Mouse (Mus musculus) urinary bladder, postnatal 4 days (tissue): ENCODE data around the gene Sept8.

Source experiments
- DNase-seq, 2 experiments: peaks; one replicate each; pipeline ENCODE4 v3.0.0; 2021 to 2022; ENCODE audit warnings: low spot score in 2 of 2

The Sept8 gene

GRCm38 (mm10) chr11:53495417-53495816, 23.6 kb upstream of the Sept8 start:
- no peak for DNase-seq

GRCm38 (mm10) chr11:53496946-53497345, 22.1 kb upstream of the Sept8 start:
- no peak for DNase-seq

- DNase-seq: peak in 1 of 2 experiments; percentile 47
Observed at GRCm38 (mm10) chr11:53500569-53500968, 18.5 kb upstream of the Sept8 start.

- no peak for DNase-seq
Observed at GRCm38 (mm10) chr11:53502039-53502765, 16.9 kb upstream of the Sept8 start.

GRCm38 (mm10) chr11:53503738-53504137, 15.3 kb upstream of the Sept8 start:
- DNase-seq: no peak

- DNase-seq: no peak
Observed at GRCm38 (mm10) chr11:53504376-53504775, 14.7 kb upstream of the Sept8 start.

GRCm38 (mm10) chr11:53505026-53505663, 13.9 kb upstream of the Sept8 start:
- no peak for DNase-seq

- no peak for DNase-seq
Observed at GRCm38 (mm10) chr11:53507098-53507805, 11.8 kb upstream of the Sept8 start.

GRCm38 (mm10) chr11:53508152-53508551, 10.9 kb upstream of the Sept8 start:
- DNase-seq: no peak

GRCm38 (mm10) chr11:53508591-53508990, 10.5 kb upstream of the Sept8 start:
- DNase-seq: no peak

GRCm38 (mm10) chr11:53510351-53510750, 8.7 kb upstream of the Sept8 start:
- DNase-seq: no peak

- no peak for DNase-seq
Observed at GRCm38 (mm10) chr11:53516775-53517627, 2.1 kb upstream of the Sept8 start.

GRCm38 (mm10) chr11:53518759-53519158, 298 bp upstream of the Sept8 start:
- DNase-seq: no peak

- peak in 1 of 2 experiments; percentile 64 for DNase-seq
Observed at GRCm38 (mm10) chr11:53520122-53520978, 1.3 kb downstream of the Sept8 start.

GRCm38 (mm10) chr11:53521120-53521820, 2.2 kb downstream of the Sept8 start:
- DNase-seq: no peak

- peak in 1 of 2 experiments; percentile 56 for DNase-seq
Observed at GRCm38 (mm10) chr11:53521821-53522131, 2.7 kb downstream of the Sept8 start.

- no peak for DNase-seq
Observed at GRCm38 (mm10) chr11:53522362-53522761, 3.3 kb downstream of the Sept8 start.

GRCm38 (mm10) chr11:53522930-53523329, 3.9 kb downstream of the Sept8 start:
- no peak for DNase-seq

GRCm38 (mm10) chr11:53523545-53524405, 4.7 kb downstream of the Sept8 start:
- no peak for DNase-seq
